Mouse (Mus musculus) spleen, adult 2 months (tissue): ENCODE data around the gene Ccdc15. TPM values are rescaled to one million over a fixed set of nuclear protein-coding genes. Genes with fewer than 3 reads are reported as not detected.
A peak's percentile ranks its signal among the peaks of the same experiment; 100 is the strongest.

ENCODE experiments used
- DNase-seq, 2 experiments: peaks; one replicate each; pipeline versions ENCODE4 v3.0.0 to v3.0.0-alpha.2; 2012 to 2021; ENCODE audit warnings: low spot score in 2 of 2, low read depth in 1 of 2
- H3K27ac ChIP-seq: fragments of 200-500 bp; 2 replicates; pipeline ENCODE4 v1.5.1; 2012; ENCODE audit warnings: low read length, inconsistent platforms; ENCODE audit not compliant: insufficient read depth
- H3K27me3 ChIP-seq: fragments of 200-500 bp; 2 replicates; pipeline ENCODE4 v1.6.1; 2012; ENCODE audit warnings: mild to moderate bottlenecking, moderate library complexity, low read length, inconsistent platforms; ENCODE audit not compliant: control insufficient read depth, insufficient read depth
- H3K36me3 ChIP-seq: fragments of 200-500 bp; 2 replicates; pipeline ENCODE4 v1.6.1; 2012; ENCODE audit warnings: mild to moderate bottlenecking, low read length, inconsistent platforms; ENCODE audit not compliant: control insufficient read depth, insufficient read depth
- H3K4me1 ChIP-seq: fragments of 200-500 bp; 2 replicates; pipeline ENCODE4 v1.6.1; 2011; ENCODE audit warnings: inconsistent platforms; ENCODE audit not compliant: control insufficient read depth, insufficient read depth, insufficient read length
- H3K4me3 ChIP-seq: fragments of 200-500 bp; 2 replicates; pipeline ENCODE4 v1.5.1; 2011; ENCODE audit warnings: mild to moderate bottlenecking, inconsistent platforms; ENCODE audit not compliant: insufficient read depth, insufficient read length; ENCODE audit errors: extremely low read depth
- CTCF ChIP-seq: fragments of 200-500 bp; IDR thresholded peaks from 2 replicates; pipeline ENCODE4 v1.5.1; 2011; ENCODE audit warnings: mild to moderate bottlenecking, inconsistent platforms; ENCODE audit not compliant: insufficient read depth, insufficient read length, insufficient replicate concordance; ENCODE audit errors: extremely low read depth
- POLR2A ChIP-seq: fragments of 200-500 bp; IDR thresholded peaks from 2 replicates; pipeline ENCODE4 v1.6.1; 2011; ENCODE audit warnings: low read depth, low read length, inconsistent platforms
- WGBS: fragments of 180-500 bp; shearing (Covaris S2); methylation state at CpG from one replicate; pipeline ENCODE4 v1.1.7; 2018; 5-methylcytosine and 5-hydroxymethylcytosine counted together
- polyA plus RNA-seq: library from polyadenylated mRNA; depleted of rRNA; stranded (reverse); fragments of >200 nt; gene quantifications from 2 replicates; pipeline ENCODE4 v1.2.3, GENCODE M21; 2012; rRNA removed

Ccdc15 gene
- polyA plus RNA-seq, 1 experiment = 1.4 TPM

DNA sequence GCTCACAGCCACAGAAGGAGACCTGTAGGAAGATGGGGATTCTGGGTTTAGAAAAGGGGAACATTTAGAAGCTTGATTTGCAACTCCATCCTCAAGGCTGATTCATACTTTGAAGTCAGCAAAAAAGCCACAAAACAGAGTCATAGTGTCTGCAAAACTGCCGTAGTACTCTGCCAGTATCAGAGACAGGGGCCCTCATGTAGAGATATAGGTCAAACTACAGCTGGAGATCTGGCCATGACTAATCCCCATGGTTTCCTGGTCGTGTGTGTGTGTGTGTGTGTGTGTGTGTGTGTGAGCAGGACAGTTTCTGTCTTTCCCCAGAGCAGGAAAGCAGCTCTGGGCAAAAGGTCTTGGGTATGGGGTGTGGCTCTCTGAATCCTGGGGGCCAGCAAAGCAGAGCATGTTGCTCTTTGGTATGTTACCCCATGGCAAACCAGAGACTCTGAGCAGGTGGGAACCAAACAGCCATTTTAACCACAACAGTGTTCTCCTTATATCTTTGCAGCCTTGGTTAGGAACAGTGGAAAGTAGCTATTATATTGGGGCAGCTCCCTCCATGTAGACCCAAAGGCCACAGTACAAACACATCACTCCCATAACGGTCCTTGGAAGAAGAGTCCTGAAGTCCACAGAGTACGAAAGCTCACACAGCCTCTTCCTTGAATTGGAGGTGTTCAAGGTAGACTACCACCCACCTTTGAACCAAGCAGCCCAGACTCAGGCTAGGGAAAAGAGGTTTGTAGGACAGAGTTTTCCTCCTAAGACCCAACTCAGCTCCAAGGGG is 112.1 kb downstream of the Ccdc15 start:
- H3K27ac ChIP-seq = no peak overlapping the region

DNA sequence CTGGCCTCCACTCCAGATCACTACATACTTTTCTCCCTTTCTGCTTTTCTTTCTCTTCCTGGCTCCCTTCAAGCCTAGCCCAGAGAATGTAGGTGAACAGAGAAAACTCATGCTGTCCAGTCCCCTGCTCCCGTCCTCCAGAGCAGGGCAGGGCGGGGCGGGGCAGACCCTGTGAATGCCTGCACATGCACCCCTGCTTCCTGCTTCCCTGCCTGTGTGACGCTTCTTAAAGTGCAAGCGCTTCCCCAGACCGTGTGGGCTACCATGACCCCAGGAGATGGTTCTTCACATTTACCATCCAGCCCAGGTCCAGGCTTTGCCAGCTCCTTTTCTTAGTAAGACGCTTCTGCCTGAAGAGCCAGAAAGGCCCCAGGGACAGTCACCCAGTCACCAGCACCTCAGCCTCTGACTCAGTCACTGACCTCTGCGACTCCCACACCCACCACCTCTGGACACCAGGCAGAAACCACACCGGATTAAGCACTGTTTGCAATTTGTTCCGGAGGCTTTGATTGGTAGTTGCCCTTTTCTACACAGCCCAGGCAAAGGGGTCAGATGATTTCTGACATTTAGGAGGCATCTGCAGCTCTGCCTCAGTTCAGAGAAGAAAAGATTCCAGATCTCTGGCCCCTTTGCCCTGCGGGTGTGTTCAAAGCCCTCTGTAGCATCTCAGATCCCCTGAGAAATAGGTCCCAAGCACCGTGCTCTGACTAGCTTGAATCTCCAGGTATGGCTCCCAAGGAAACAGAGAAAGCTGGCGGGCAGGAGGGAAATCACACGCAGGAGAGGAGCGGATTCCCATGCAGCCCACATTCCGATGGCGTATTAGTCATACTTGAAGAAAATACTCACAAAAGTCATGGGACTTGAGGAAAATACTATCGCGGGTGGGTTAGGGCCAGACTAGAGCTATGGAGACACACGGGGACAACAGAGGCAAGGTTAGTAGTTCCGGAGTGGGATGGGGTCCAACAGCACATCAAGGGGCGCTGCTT is 115.7 kb downstream of the Ccdc15 start:
- H3K4me3 ChIP-seq = no peak overlapping the region
- peak overlapping the region; percentile 20; the same call in 1 of the 2 replicates for H3K27ac ChIP-seq
- no peaks in the 10 kb centered on the region for H3K27me3 ChIP-seq
- peaks cover 2% of the 10 kb centered on the region for H3K36me3 ChIP-seq
- peaks cover 28% of the 10 kb centered on the region for H3K4me1 ChIP-seq
- no peak for DNase-seq
- 76% methylated on average over 22 of the region's 22 CpGs for WGBS
- TF ChIP-seq POLR2A (no peak), CTCF (no peak)

More for the DNA sequence above, 112.1 kb downstream of the Ccdc15 start:
- Histone ChIP-seq H3K4me1 (peaks cover 18% of the 10 kb centered on the region; the same call in 1 of the 2 replicates), H3K27me3 (no peaks in the 10 kb centered on the region), H3K36me3 (peaks cover 4% of the 10 kb centered on the region), H3K4me3 (no peak overlapping the region)
- DNase-seq = no peak
- 46% methylated on average over 4 of the region's 4 CpGs for WGBS
- TF ChIP-seq POLR2A (no peak), CTCF (no peak)

DNA sequence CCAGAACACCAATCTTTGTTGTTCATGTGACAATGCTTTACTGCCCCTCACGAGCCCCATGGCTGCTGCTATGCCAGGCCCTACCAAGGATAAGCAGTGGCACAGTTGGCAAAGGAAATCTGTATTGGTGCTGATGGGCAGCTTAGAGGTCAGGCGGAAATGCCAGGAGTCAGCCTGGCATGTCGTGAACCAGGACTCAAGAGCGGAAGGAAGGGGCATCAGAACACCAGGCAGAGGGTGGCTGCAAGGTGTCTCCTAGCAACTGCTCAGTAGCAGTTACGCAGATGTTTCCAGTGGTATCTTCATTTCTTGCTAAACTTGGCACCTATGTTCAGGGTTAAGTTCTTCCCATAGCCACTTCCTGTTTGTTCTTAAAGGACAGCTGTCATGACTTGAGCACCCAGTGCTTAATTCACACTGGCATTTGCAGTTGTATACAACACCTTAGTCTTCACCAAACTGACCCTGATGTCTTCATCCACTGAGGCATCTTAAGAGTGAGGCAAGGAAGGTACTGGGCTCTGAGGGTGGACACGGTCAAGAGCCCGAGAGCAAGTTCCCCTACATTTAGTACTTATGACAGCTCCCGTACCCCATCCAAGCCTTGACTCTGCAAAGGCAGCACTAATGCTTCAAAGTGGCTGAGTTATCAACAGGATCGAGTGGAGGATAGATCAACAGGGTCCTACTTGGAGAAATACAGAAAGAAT is 117.6 kb downstream of the Ccdc15 start:
- WGBS = 39% methylated on average over 9 of the region's 9 CpGs
- H3K4me1 ChIP-seq = peaks cover 20% of the 10 kb centered on the region
- peak overlapping the region; percentile 78 for H3K27ac ChIP-seq
- DNase-seq = peak; percentile 29 to 55
- peaks cover 2% of the 10 kb centered on the region for H3K36me3 ChIP-seq
- TF ChIP-seq POLR2A (no peak), CTCF (no peak)
- no peaks in the 10 kb centered on the region for H3K27me3 ChIP-seq
- no peak overlapping the region for H3K4me3 ChIP-seq

DNA sequence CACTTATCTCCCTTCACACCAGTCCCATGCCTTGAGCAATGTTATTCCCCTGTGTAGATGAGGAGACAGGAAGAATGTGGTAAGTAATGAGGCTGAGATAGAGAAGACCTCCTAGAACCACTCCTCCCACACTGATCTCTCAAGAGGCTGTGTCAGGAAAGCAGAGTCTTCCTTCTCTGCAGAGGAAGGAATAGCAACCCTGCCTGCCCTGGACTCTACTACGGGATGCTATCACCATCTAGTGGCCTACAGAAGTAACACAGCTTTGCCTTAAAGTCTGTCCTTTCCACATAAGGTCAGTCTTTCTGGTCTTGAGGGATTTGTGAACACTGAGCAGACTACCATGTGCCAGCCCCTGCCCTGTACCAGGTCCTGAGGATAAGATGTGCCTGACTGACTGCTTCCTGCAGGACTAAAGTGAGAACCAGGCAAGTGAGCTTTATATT is 118.3 kb downstream of the Ccdc15 start:
- H3K27me3 ChIP-seq = no peaks in the 10 kb centered on the region
- no peak overlapping the region for H3K4me3 ChIP-seq
- peaks cover 2% of the 10 kb centered on the region for H3K36me3 ChIP-seq
- peaks cover 20% of the 10 kb centered on the region for H3K4me1 ChIP-seq
- H3K27ac ChIP-seq = peak overlapping the region; percentile 78
- peak in 1 of 2 experiments; percentile 47 for DNase-seq
- WGBS = 4% methylated on average over 1 of the region's 1 CpGs
- TF ChIP-seq CTCF (peak; percentile 81; the same call in 1 of the 2 replicates), POLR2A (no peak)

Other genes starting within 250 kb of the Ccdc15 start
- 2.9 and 4.0 TPM in 2 replicates for gene Pknox2, start 201.0 kb downstream of the Ccdc15 start, polyA plus RNA-seq
- gene Tmem218, start 140.2 kb downstream of the Ccdc15 start, polyA plus RNA-seq = 0.65 and 0.95 TPM in 2 replicates
- gene Slc37a2, start 92.7 kb downstream of the Ccdc15 start, polyA plus RNA-seq = 15.6 and 17.9 TPM in 2 replicates
- gene Hepacam, start 18.9 kb upstream of the Ccdc15 start, polyA plus RNA-seq = 0.04 TPM in 1 of 2 replicates, not detected in the other
- gene Robo4, start 53.5 kb upstream of the Ccdc15 start, polyA plus RNA-seq = 11.2 and 11.4 TPM in 2 replicates
- 0.81 and 1.0 TPM in 2 replicates for gene Robo3, start 84.8 kb upstream of the Ccdc15 start, polyA plus RNA-seq
- gene Msantd2, start 140.9 kb upstream of the Ccdc15 start, polyA plus RNA-seq = 18.6 and 21.8 TPM in 2 replicates
- 19.2 and 19.6 TPM in 2 replicates for gene Esam, start 179.6 kb upstream of the Ccdc15 start, polyA plus RNA-seq
- gene Vsig2, start 190.8 kb upstream of the Ccdc15 start, polyA plus RNA-seq = 2.1 and 3.7 TPM in 2 replicates
- 35.3 and 45.1 TPM in 2 replicates for gene Nrgn, start 204.5 kb upstream of the Ccdc15 start, polyA plus RNA-seq
- gene Siae, start 207.3 kb upstream of the Ccdc15 start, polyA plus RNA-seq = 3.5 and 3.8 TPM in 2 replicates